Mouse (Mus musculus): ENCODE measurements around the gene Jag2. TPM values are rescaled to one million over a fixed set of nuclear protein-coding genes. Genes with fewer than 3 reads are reported as not detected.
A peak's percentile ranks its signal among the peaks of the same experiment; 100 is the strongest.

Gene Jag2
- polyA plus RNA-seq, 1 experiment from 2014 or later: 9.4 TPM

DNA sequence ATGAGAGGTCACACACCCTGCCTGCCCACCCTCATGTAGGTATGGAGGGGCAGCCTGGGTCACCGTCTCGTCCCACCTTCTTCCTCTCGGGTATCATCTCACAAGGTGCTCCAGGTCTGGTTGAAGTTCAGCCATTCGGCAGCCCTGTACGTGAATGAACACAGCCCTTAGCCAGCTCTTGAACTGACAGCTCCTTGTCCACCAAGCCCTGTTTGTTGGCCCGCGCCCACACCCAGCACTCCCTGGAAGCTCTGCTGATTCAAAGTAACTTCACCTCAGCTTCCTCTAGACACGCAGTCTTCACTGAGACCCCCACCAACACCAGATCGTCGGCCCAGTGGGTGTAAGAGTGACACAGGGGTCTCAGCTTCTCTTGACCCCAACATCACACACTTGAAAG lies 56.6 kb downstream of the Jag2 start:
- peaks cover 72% of the 10 kb centered on the region for H3K27me3 ChIP-seq

DNA sequence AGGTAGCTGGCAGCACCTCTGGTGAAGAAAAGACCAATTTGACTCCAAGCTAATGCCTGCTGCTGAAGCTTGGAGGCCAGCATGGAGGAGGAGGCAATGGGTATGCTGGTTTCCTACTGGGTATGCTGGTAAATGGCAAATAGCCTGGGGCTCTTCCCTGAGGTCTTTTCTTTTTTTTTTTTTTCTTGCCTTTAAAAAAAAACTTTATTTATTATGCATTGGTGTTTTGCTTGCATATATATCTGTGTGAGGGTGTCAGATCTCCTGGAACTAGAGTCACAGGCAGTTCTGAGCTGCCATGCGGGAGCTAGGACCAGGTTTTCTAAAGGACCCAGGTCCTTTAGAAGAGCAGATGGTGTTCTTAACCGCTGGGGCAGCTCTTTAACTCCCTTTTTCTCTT lies 58.3 kb downstream of the Jag2 start:
- Histone ChIP-seq H3K4me1 (peaks cover 18% of the 10 kb centered on the region), H3K4me3 (no peak overlapping the region), H3K9me3 (replicated peaks) (no peaks in the 10 kb centered on the region), H3K36me3 (no peaks in the 10 kb centered on the region), H3K27me3 (peaks cover 55% of the 10 kb centered on the region), H3K27ac (no peak overlapping the region), H3K4me2 (replicated peaks) (no peak overlapping the region), H3K9ac (no peak overlapping the region)
- WGBS: 72% methylated on average over 2 of the region's 2 CpGs
- ATAC-seq (ENCODE audit: low FRiP score): no peak

More for the DNA sequence above, 56.6 kb downstream of the Jag2 start:
- no peak for ATAC-seq (ENCODE audit: low FRiP score)
- Histone ChIP-seq H3K9me3 (replicated peaks) (no peaks in the 10 kb centered on the region), H3K4me2 (replicated peaks) (no peak overlapping the region), H3K36me3 (no peaks in the 10 kb centered on the region), H3K27ac (no peak overlapping the region), H3K9ac (no peak overlapping the region), H3K4me3 (no peak overlapping the region), H3K4me1 (peaks cover 33% of the 10 kb centered on the region)
- 84% methylated on average over 10 of the region's 10 CpGs for WGBS

DNA sequence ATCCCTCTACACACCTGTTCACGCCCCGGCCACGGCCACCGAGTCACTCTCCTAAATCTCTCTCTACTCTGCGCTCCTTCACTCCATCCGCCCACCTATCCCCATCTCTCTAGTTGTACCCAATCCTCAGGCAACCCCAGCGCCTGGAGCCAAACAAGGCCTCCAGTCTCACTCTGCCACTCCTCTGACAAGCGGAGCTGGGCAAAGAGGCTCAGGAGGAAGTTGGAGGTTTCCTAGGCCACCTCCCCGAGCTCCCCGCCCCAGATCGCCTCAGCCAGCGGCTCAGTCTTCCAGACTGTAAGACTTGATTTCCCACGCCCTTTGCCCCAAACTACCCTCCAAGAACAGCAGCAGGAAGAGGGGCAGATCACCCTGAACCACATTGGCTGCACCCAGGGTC lies 58.8 kb downstream of the Jag2 start:
- ATAC-seq (ENCODE audit: low FRiP score): no peak
- Histone ChIP-seq H3K27me3 (peaks cover 50% of the 10 kb centered on the region), H3K4me2 (replicated peaks) (no peak overlapping the region), H3K4me3 (no peak overlapping the region), H3K4me1 (peaks cover 15% of the 10 kb centered on the region), H3K9ac (no peak overlapping the region), H3K27ac (no peak overlapping the region), H3K36me3 (no peaks in the 10 kb centered on the region), H3K9me3 (replicated peaks) (no peaks in the 10 kb centered on the region)
- 55% methylated on average over 13 of the region's 13 CpGs for WGBS

DNA sequence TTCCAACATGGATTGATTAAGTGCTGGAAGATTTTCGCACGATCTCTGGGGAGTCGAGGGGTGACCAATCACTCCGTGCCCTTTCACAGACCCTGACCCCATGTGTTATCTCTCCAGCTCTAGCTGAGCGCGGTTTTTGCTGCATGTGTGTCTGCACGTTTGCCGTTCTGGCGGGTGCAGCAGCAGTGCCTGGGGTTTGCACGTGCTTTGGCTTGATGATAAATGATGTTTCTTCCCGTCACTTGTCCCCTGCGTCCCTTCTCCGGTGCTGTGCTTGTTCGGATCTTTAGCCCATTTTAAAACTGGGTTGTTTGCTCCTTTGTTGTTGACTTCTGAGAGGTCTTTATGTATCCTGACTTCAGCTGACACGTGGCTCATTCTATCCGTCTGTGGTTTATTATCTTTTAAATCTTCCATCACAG lies 59.8 kb downstream of the Jag2 start:
- peaks cover 40% of the 10 kb centered on the region for H3K27me3 ChIP-seq
- H3K9me3 ChIP-seq (replicated peaks): no peaks in the 10 kb centered on the region
- no peaks in the 10 kb centered on the region for H3K36me3 ChIP-seq
- WGBS: 8% methylated on average over 16 of the region's 16 CpGs
- no peak for ATAC-seq (ENCODE audit: low FRiP score)
- no peak overlapping the region for H3K4me3 ChIP-seq
- no peak overlapping the region for H3K27ac ChIP-seq
- no peak overlapping the region for H3K9ac ChIP-seq
- H3K4me1 ChIP-seq: peaks cover 15% of the 10 kb centered on the region
- H3K4me2 ChIP-seq (replicated peaks): peak overlapping the region; percentile 29; the same call in 1 of the 2 replicates

DNA sequence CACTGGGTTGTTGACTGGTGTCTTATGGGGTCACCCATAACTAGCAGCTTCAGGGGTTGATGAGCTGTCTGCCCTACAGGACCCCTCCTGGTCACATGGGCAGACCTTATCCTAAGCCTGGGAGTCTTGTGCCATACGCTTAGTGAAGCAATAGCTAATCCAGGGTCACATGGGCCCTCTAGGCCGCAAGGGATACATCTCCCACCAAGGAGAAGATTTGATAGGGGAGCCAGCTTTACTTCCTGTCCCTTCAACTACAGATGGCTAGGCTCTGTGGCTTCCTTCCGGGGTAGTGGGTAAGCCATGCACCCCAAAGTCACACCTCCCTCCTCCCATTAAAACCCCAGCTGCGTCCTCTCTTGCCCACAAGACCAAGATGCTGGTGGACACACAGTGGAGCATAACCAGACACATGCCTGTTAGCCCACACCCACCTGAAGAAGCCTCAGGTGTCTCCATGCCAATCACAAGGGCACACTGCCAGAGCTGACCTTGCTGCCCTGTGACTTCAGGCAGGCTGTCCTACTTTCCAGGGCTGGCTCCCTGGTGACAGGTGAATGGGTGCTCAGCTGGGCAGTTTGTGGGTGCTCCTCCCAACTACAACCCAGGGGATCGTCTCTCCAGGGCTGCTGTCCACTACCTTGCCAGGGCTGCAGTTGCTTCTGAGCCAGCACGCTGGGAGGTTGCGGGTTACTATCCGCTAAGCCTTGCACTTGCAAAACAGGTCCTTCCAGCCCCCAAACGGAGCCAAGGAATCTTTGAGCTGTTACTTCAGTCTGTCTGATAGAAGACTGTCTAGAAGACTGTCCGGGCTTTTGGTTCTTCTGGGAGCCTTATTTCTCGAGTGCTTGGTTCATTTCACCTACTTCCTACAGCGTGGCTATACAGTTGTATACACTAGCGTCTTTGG lies 61.1 kb downstream of the Jag2 start, which contains the start of gene Gpr132:
TSS of gene Gpr132 (minus strand) at position 51 of the 910 bp plus-strand sequence.
- Histone ChIP-seq H3K9ac (no peak within 1 kb of the TSS), H3K36me3 (no peaks in the 10 kb centered on the region), H3K4me2 (replicated peaks) (no peak within 1 kb of the TSS), H3K9me3 (replicated peaks) (no peaks in the 10 kb centered on the region), H3K4me3 (no peak within 1 kb of the TSS), H3K27ac (no peak within 1 kb of the TSS), H3K4me1 (peaks cover 8% of the 10 kb centered on the region), H3K27me3 (peaks cover 26% of the 10 kb centered on the region)
- no peak for ATAC-seq (ENCODE audit: low FRiP score)
- 65% methylated on average over 13 of the region's 13 CpGs for WGBS

DNA sequence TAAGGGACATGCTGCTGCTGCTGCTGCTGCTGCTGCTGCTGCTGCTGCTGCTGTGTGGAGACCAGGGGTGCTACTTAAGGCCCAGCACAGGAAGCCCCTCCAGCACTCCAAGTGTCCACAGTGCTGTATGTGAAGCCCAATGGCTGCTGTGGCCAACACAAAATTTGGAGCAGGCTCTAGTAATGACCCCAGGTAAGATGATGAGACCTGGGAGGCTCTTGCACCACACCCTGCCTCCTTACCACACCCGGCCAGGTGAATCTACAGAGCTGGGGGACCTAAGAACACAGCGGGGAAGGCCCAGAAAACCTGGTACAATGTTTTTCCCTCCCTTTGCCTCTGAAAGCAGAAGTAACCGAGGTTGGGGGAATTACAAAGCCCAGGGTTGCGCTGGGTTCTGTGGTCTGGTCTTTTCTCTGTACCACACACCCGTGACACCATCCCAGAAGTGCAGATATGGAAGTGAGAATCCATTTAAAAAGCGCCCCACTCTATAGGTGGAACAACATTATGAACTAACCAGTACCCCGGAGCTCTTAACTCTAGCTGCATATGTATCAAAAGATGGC lies 62.4 kb downstream of the Jag2 start:
- peaks cover 18% of the 10 kb centered on the region; the same call in 1 of the 2 replicates for H3K27me3 ChIP-seq
- no peaks in the 10 kb centered on the region for H3K36me3 ChIP-seq
- no peaks in the 10 kb centered on the region for H3K9me3 ChIP-seq (replicated peaks)
- H3K4me3 ChIP-seq: no peak overlapping the region
- no peak for ATAC-seq (ENCODE audit: low FRiP score)
- H3K4me2 ChIP-seq (replicated peaks): no peak overlapping the region
- 91% methylated on average over 7 of the region's 7 CpGs for WGBS
- no peak overlapping the region for H3K27ac ChIP-seq
- peaks cover 8% of the 10 kb centered on the region for H3K4me1 ChIP-seq
- H3K9ac ChIP-seq: no peak overlapping the region

DNA sequence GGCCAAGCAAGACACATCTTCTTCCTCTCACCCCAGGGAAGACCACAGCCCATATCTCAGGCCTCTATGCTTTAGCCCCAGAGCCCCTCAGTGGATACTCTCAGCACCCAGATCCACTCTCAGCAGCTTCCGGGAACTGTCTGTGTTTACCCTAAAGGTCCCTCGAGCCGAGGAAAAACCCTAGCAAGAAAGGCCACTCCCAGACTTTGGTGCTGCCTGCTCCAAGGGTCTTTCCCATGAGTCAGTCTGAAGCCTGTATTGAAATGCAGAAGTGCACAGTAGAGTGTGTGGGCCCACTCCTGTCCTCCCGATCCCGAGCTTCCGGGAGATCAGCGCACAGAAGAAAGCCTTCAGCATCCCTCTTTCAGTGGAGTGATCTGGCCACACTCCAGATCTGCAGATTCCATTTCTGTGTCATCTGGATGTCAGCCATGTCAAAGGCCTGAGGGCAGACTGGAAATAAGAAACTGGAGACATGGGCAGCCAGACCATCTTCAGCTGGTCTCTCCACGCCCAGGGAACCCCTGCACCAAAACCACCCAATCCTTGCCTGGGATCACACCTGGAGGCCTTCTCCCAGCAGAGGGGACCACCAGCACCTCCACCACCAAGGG lies 63.0 kb downstream of the Jag2 start:
- no peaks in the 10 kb centered on the region for H3K9me3 ChIP-seq (replicated peaks)
- H3K9ac ChIP-seq: no peak overlapping the region
- no peak overlapping the region for H3K4me3 ChIP-seq
- WGBS: 79% methylated on average over 8 of the region's 8 CpGs
- H3K4me1 ChIP-seq: peaks cover 8% of the 10 kb centered on the region
- no peaks in the 10 kb centered on the region for H3K36me3 ChIP-seq
- no peak overlapping the region for H3K4me2 ChIP-seq (replicated peaks)
- no peak for ATAC-seq (ENCODE audit: low FRiP score)
- peaks cover 13% of the 10 kb centered on the region; the same call in 1 of the 2 replicates for H3K27me3 ChIP-seq
- no peak overlapping the region for H3K27ac ChIP-seq

DNA sequence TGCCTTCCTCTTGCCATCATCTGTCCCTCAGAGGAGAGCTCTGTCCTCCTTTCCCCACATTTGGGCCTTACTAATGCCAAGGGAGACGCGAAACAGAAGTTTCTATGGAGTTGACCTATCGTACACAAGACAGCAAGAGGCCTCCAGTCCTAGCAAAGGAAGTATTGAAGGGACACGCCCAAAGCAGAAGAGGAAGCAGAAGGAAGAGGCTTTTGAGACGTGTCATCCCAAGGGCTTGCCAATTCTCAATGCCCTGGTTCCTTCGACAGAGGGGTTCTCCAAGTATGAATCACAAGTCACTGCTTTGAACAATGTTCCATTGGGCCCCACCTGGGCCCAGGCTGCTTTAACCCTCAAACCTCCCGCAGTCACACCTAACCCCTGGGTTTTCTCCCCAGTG lies 64.8 kb downstream of the Jag2 start:
- WGBS: 90% methylated on average over 7 of the region's 7 CpGs
- H3K9ac ChIP-seq: no peak overlapping the region
- peaks cover 6% of the 10 kb centered on the region; the same call in 1 of the 2 replicates for H3K27me3 ChIP-seq

DNA sequence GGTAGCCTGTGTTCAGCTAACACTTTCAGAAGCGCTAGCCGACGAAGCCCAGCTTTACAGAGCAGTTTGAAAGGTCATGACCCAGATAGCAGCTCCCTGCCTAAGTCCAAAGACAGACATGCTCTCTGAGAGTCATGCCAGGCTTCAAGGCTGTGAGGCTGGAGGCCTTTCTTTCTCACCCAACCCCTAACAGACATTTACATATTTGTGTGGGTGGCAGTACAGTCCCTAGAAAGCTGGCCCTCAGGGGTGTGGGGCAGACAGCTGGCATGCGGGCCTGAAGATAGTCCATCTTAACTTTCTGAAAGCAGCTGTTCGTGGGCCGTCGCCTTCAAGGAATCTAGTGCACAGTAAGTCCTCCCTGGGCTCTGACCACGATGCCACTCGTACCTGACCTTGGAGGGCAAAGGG lies 67.7 kb downstream of the Jag2 start:
- Histone ChIP-seq H3K27ac (no peak overlapping the region), H3K9me3 (replicated peaks) (no peaks in the 10 kb centered on the region), H3K36me3 (no peaks in the 10 kb centered on the region), H3K4me3 (no peak overlapping the region), H3K9ac (no peak overlapping the region), H3K4me1 (no peaks in the 10 kb centered on the region), H3K27me3 (no peaks in the 10 kb centered on the region), H3K4me2 (replicated peaks) (no peak overlapping the region)
- ATAC-seq (ENCODE audit: low FRiP score): no peak
- WGBS: 67% methylated on average over 9 of the region's 9 CpGs

More for the DNA sequence above, 64.8 kb downstream of the Jag2 start:
- peaks cover 6% of the 10 kb centered on the region for H3K4me1 ChIP-seq
- no peak overlapping the region for H3K4me3 ChIP-seq
- H3K27ac ChIP-seq: no peak overlapping the region
- no peaks in the 10 kb centered on the region for H3K9me3 ChIP-seq (replicated peaks)
- no peak overlapping the region for H3K4me2 ChIP-seq (replicated peaks)
- H3K36me3 ChIP-seq: no peaks in the 10 kb centered on the region
- no peak for ATAC-seq (ENCODE audit: low FRiP score)

DNA sequence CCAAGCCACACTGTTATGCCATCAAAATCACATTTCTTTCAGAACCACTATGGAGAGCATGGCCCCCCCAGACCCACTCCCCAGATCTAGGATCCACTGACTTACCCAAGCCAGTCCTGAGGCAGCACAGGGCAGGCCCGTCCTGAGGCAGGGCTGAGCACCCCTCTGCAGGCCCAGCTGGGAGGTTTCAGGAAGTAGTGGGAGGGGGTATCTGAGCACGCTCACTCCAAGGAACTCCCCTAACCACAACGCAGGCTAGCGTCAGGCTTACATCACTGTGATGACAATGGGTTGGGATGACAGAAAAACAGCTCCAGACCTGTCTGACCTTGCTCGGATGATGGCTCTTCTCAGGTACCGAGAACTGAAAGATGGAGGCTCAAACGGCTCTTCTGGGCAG lies 68.8 kb downstream of the Jag2 start:
- H3K27me3 ChIP-seq: no peaks in the 10 kb centered on the region
- H3K9me3 ChIP-seq (replicated peaks): no peaks in the 10 kb centered on the region
- no peaks in the 10 kb centered on the region for H3K36me3 ChIP-seq
- 75% methylated on average over 7 of the region's 7 CpGs for WGBS
- ATAC-seq (ENCODE audit: low FRiP score): no peak
- H3K4me1 ChIP-seq: no peaks in the 10 kb centered on the region
- no peak overlapping the region for H3K27ac ChIP-seq
- no peak overlapping the region for H3K4me3 ChIP-seq
- no peak overlapping the region for H3K4me2 ChIP-seq (replicated peaks)
- no peak overlapping the region for H3K9ac ChIP-seq

DNA sequence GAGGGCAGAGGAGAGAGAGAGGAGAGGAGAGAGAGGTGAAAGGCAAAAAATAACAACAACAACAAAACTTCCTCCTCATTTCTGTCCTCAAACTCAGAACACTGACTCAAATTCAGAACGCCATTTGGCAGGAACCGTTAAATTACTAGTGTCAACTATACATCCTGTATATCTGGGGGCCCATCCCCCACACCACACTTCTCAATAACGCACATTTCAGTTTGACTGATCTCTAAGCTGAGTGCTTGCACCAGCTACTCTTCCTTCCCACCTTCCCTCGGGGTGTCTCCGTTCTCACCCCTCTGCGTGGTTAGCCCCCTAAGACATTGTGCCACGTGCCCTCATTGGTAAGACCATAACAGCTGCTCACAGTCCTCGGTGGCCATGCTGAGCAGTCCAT lies 69.6 kb downstream of the Jag2 start:
- Histone ChIP-seq H3K27ac (no peak overlapping the region), H3K9me3 (replicated peaks) (no peaks in the 10 kb centered on the region), H3K27me3 (no peaks in the 10 kb centered on the region), H3K9ac (no peak overlapping the region), H3K4me2 (replicated peaks) (no peak overlapping the region), H3K36me3 (no peaks in the 10 kb centered on the region), H3K4me3 (no peak overlapping the region), H3K4me1 (no peaks in the 10 kb centered on the region)
- no peak for ATAC-seq (ENCODE audit: low FRiP score)
- 76% methylated on average over 8 of the region's 8 CpGs for WGBS

DNA sequence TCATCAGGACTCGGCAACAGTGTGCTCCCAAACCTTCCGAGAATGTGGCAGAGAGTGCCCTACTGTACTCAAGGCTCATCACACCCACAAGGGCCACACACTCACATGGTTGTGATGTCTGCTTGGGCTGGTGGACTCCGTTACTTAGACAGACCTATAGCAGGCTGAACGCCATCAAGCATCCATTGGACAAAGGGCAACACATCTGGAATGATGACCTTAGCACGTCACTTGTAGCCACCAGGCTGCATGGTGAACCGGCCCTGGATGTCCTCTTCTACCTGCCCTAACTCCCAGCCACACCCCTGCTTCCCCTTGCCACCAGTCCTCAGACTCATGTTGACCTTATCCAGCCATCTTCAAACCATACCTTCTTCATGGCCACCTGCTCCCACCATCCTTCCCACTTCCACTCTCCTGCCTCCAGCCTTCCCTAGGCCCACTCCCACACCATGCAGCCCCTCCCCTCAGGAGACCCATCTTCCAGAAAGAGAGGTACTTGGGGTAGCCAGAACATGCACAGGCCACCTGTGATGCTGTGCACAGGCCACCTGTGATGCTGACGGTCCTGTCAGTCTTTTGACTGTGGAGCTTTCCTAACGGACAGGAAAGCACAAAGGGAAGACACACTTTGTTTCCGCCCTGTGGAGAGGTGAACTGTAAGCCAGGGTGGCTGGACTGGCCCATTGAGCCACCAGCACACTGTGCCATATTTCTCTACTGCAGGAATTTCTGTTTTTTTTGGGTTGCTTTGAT lies 70.8 kb downstream of the Jag2 start:
- 90% methylated on average over 9 of the region's 9 CpGs for WGBS
- Histone ChIP-seq H3K27me3 (no peaks in the 10 kb centered on the region), H3K4me2 (replicated peaks) (no peak overlapping the region)

More for the DNA sequence above, 70.8 kb downstream of the Jag2 start:
- Histone ChIP-seq H3K27ac (no peak overlapping the region), H3K4me3 (no peak overlapping the region), H3K4me1 (no peaks in the 10 kb centered on the region), H3K36me3 (no peaks in the 10 kb centered on the region), H3K9me3 (replicated peaks) (no peaks in the 10 kb centered on the region), H3K9ac (no peak overlapping the region)
- ATAC-seq (ENCODE audit: low FRiP score): no peak
